Mouse (Mus musculus): ENCODE results near the gene Sbk3. TPM values are rescaled to one million over a fixed set of nuclear protein-coding genes. Genes with fewer than 3 reads are reported as not detected.

Sbk3 gene
- total RNA-seq, 1 experiment from 2014 or later, result not detected

- 0 out of 2 replicates have a peak, but pooled peaks have one; percentile 24 for ATAC-seq (replicated peaks; ENCODE audit: insufficient number of reproducible peaks, low FRiP score, low TSS enrichment, poor library complexity, severe bottlenecking)
Measured at GRCm38 (mm10) chr7:4940068-4940479, 30.9 kb downstream of the Sbk3 start.

GRCm38 (mm10) chr7:4938456-4938855 lies 32.5 kb downstream of the Sbk3 start:
- ATAC-seq (replicated peaks; ENCODE audit: insufficient number of reproducible peaks, low FRiP score, low TSS enrichment, poor library complexity, severe bottlenecking), result peak; percentile 61; the same call in 1 of the 2 replicates

- no peak for ATAC-seq (replicated peaks; ENCODE audit: insufficient number of reproducible peaks, low FRiP score, low TSS enrichment, poor library complexity, severe bottlenecking)
Measured at GRCm38 (mm10) chr7:4937392-4937791, 33.6 kb downstream of the Sbk3 start.

GRCm38 (mm10) chr7:4936832-4937231 lies 34.1 kb downstream of the Sbk3 start:
- ATAC-seq (replicated peaks; ENCODE audit: insufficient number of reproducible peaks, low FRiP score, low TSS enrichment, poor library complexity, severe bottlenecking), result no peak

GRCm38 (mm10) chr7:4934160-4934914 lies 36.6 kb downstream of the Sbk3 start:
- ATAC-seq (replicated peaks; ENCODE audit: insufficient number of reproducible peaks, low FRiP score, low TSS enrichment, poor library complexity, severe bottlenecking), result no peak

GRCm38 (mm10) chr7:4933103-4933502 lies 37.9 kb downstream of the Sbk3 start:
- ATAC-seq (replicated peaks; ENCODE audit: insufficient number of reproducible peaks, low FRiP score, low TSS enrichment, poor library complexity, severe bottlenecking), result no peak

GRCm38 (mm10) chr7:4928323-4928722 lies 42.6 kb downstream of the Sbk3 start:
- ATAC-seq (replicated peaks; ENCODE audit: insufficient number of reproducible peaks, low FRiP score, low TSS enrichment, poor library complexity, severe bottlenecking), result no peak

GRCm38 (mm10) chr7:4927711-4928110 lies 43.3 kb downstream of the Sbk3 start:
- no peak for ATAC-seq (replicated peaks; ENCODE audit: insufficient number of reproducible peaks, low FRiP score, low TSS enrichment, poor library complexity, severe bottlenecking)

- ATAC-seq (replicated peaks; ENCODE audit: insufficient number of reproducible peaks, low FRiP score, low TSS enrichment, poor library complexity, severe bottlenecking), result no peak
Measured at GRCm38 (mm10) chr7:4926849-4927248, 44.1 kb downstream of the Sbk3 start.

GRCm38 (mm10) chr7:4925441-4926381 lies 45.3 kb downstream of the Sbk3 start, which contains the start of gene Ssc5d:
Gene Ssc5d (plus strand): TSS chr7:4925785.
- no peak for ATAC-seq (replicated peaks; ENCODE audit: insufficient number of reproducible peaks, low FRiP score, low TSS enrichment, poor library complexity, severe bottlenecking)

GRCm38 (mm10) chr7:4924891-4925301 lies 46.1 kb downstream of the Sbk3 start:
- ATAC-seq (replicated peaks; ENCODE audit: insufficient number of reproducible peaks, low FRiP score, low TSS enrichment, poor library complexity, severe bottlenecking), result no peak

GRCm38 (mm10) chr7:4924483-4924882 lies 46.5 kb downstream of the Sbk3 start:
- ATAC-seq (replicated peaks; ENCODE audit: insufficient number of reproducible peaks, low FRiP score, low TSS enrichment, poor library complexity, severe bottlenecking), result no peak

GRCm38 (mm10) chr7:4923586-4924364 lies 47.2 kb downstream of the Sbk3 start:
- ATAC-seq (replicated peaks; ENCODE audit: insufficient number of reproducible peaks, low FRiP score, low TSS enrichment, poor library complexity, severe bottlenecking), result no peak

- no peak for ATAC-seq (replicated peaks; ENCODE audit: insufficient number of reproducible peaks, low FRiP score, low TSS enrichment, poor library complexity, severe bottlenecking)
Measured at GRCm38 (mm10) chr7:4922931-4923565, 47.9 kb downstream of the Sbk3 start.

- ATAC-seq (replicated peaks; ENCODE audit: insufficient number of reproducible peaks, low FRiP score, low TSS enrichment, poor library complexity, severe bottlenecking), result no peak
Measured at GRCm38 (mm10) chr7:4922508-4922907, 48.5 kb downstream of the Sbk3 start.

GRCm38 (mm10) chr7:4921824-4922482 lies 49.0 kb downstream of the Sbk3 start, which contains the start of gene Nat14:
Gene Nat14 (plus strand): TSS chr7:4922028.
- no peak for ATAC-seq (replicated peaks; ENCODE audit: insufficient number of reproducible peaks, low FRiP score, low TSS enrichment, poor library complexity, severe bottlenecking)

GRCm38 (mm10) chr7:4920976-4921823 lies 49.8 kb downstream of the Sbk3 start:
- ATAC-seq (replicated peaks; ENCODE audit: insufficient number of reproducible peaks, low FRiP score, low TSS enrichment, poor library complexity, severe bottlenecking), result no peak
